Mouse (Mus musculus): Measurements from ENCODE around the gene Nek9.

GRCm38 (mm10) chr12:85385329-85385994 is 46.3 kb upstream of the Nek9 start:
- TF ChIP-seq CTCF (IDR thresholded peaks at IDR 0.05; ENCODE audit: borderline replicate concordance, control insufficient read depth, extremely low read depth, insufficient read depth, low read length, poor library complexity) (no peak), POLR2A (IDR thresholded peaks at IDR 0.05; ENCODE audit: control insufficient read depth, extremely low read depth, insufficient read depth, low read length, poor library complexity) (no peak)
